Mouse (Mus musculus) liver, embryonic 14.5 days (tissue): ENCODE data around the gene Tnfrsf1a. TPM values are rescaled to one million over a fixed set of nuclear protein-coding genes. Genes with fewer than 3 reads are reported as not detected.

Source experiments
- ATAC-seq: fragments of 200-750 bp; cut with Nextera tagmentation; 2 replicates; pipeline ENCODE4 v1.8.0; 2017; ENCODE audit warnings: moderate number of reproducible peaks, mild to moderate bottlenecking, moderate library complexity; ENCODE audit not compliant: insufficient read depth
- DNase-seq, 3 experiments: peaks; one replicate each; pipeline ENCODE4 v3.0.0-alpha.2; 2012 to 2013; ENCODE audit warnings: low read depth in 3 of 3, low spot score in 3 of 3
- H3K27ac ChIP-seq: fragments of 300-500 bp; sonication (generic); 2 replicates; pipeline ENCODE4 v1.5.1; 2014; ENCODE audit warnings: moderate library complexity, mild to moderate bottlenecking, control low read depth, inconsistent platforms
- H3K27me3 ChIP-seq: fragments of 300-500 bp; sonication (generic); 2 replicates; pipeline ENCODE4 v1.6.1; 2014; ENCODE audit warnings: mild to moderate bottlenecking, low read length, moderate library complexity; ENCODE audit not compliant: control insufficient read depth, insufficient read depth
- H3K36me3 ChIP-seq: fragments of 300-500 bp; sonication (generic); replicated peaks from 2 replicates; pipeline ENCODE4 v1.6.1; 2014; ENCODE audit warnings: low read depth; ENCODE audit not compliant: control insufficient read depth, insufficient read depth
- H3K4me1 ChIP-seq, 2 experiments: fragments of 200-500 bp in 1 of 2; fragments of 300-500 bp in 1 of 2; sonication (generic) in 1 of 2; replicated peaks; 2 replicates each; pipeline ENCODE4 v1.6.1; 2012 to 2014; ENCODE audit warnings: antibody characterized with exemption in 1 of 2, inconsistent platforms in 1 of 2, low read length in 1 of 2; ENCODE audit not compliant: control insufficient read depth in 2 of 2, insufficient read depth in 2 of 2
- H3K4me2 ChIP-seq: fragments of 300-500 bp; sonication (generic); 2 replicates; pipeline ENCODE4 v1.6.1; 2014; ENCODE audit warnings: low read depth, mild to moderate bottlenecking, control low read depth, moderate library complexity
- H3K4me3 ChIP-seq, 2 experiments: fragments of 200-500 bp in 1 of 2; fragments of 300-500 bp in 1 of 2; sonication (generic) in 1 of 2; 2 replicates each; pipeline ENCODE4 v1.5.1; 2012 to 2014; ENCODE audit warnings: low read depth in 2 of 2, low read length in 2 of 2, mild to moderate bottlenecking in 2 of 2, control low read depth in 1 of 2, inconsistent platforms in 1 of 2, moderate library complexity in 1 of 2; ENCODE audit not compliant: insufficient read depth in 1 of 2
- H3K9ac ChIP-seq: fragments of 300-500 bp; sonication (generic); replicated peaks from 2 replicates; pipeline ENCODE4 v1.6.1; 2014; ENCODE audit warnings: mild to moderate bottlenecking, control low read depth, moderate library complexity
- H3K9me3 ChIP-seq: fragments of 300-500 bp; sonication (generic); 2 replicates; pipeline ENCODE4 v1.6.1; 2016; ENCODE audit warnings: low read length, mixed read lengths; ENCODE audit not compliant: control insufficient read depth
- CTCF ChIP-seq: IDR thresholded peaks from 2 replicates; pipeline ENCODE4 v1.5.1; 2016; ENCODE audit warnings: antibody characterized with exemption, low read depth, control low read depth
- EP300 ChIP-seq: IDR thresholded peaks from 2 replicates; pipeline ENCODE4 v1.6.1; 2016; ENCODE audit warnings: antibody characterized with exemption, low read depth
- WGBS: fragments of 180-500 bp; shearing (Covaris S2); extraction: QIAGEN DNeasy Blood & Tissue Kit; methylation state at CpG from one replicate; pipeline ENCODE4 v1.1.7; 2014; ENCODE audit not compliant: insufficient replicate concordance; 5-methylcytosine and 5-hydroxymethylcytosine counted together
- polyA plus RNA-seq, 2 experiments: library from polyadenylated mRNA; depleted of rRNA in 1 of 2; stranded (reverse) in 1 of 2; unstranded in 1 of 2; fragments of >200 nt; fragmentation: Nextera tagmentation in 1 of 2; extraction: Ambion mirVana in 1 of 2; gene quantifications; 2 replicates each; pipeline versions ENCODE4 v1.2.1 to v1.2.3; 2012 to 2014

The Tnfrsf1a gene
- polyA plus RNA-seq, 2 experiments: 16.8 to 21.1 TPM

DNA sequence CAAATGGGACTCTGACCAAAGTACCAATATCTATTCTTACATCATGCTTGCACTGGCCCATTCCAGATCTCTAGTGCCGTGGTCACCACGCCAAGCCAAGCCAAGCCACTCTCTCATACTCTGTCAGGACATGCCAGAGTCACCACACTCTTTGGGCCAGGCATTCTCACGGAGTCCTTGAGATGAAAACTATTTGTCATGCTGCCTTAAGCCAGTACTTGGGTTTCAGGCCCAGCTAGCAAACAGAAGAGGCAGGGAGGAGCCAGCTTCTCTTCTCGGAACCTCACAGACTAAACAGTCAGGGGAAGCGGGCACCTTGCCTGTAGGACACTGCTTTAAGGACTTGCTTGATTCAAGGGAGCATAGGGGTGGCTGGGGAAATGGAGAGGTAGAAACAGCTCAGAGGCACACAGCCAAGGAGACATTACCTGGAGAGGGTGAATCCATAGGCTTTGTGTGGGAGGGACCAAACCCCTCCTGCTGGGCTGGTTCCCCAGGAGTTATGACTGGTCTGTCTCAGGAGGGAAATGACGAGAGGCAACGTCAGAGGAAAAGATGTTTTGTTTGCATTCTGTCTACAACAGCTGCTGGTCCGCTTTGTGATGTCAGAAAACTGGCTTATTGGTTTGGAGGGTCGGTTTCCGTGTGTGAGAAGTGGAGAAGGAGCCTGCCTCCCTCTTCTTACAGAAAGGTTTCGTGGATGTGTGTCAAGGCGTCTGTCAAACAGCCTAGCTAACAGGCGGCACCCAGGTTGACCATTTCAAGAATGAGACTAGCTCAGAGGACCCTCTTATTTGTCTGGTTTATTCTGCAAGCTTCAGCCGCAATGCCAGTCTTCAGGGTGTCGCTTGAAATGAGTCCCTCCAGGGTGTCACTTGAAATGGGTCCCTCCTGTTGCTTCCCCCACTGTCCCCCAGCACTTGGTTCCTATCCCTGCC, 29.9 kb upstream of the Tnfrsf1a start:
- no peak for ATAC-seq
- H3K4me1 ChIP-seq: peaks cover 0 to 2% of the 10 kb centered on the region in 2 experiments; a peak in 1 of 4 replicates
- WGBS: 50% methylated on average over 15 of the region's 15 CpGs

DNA sequence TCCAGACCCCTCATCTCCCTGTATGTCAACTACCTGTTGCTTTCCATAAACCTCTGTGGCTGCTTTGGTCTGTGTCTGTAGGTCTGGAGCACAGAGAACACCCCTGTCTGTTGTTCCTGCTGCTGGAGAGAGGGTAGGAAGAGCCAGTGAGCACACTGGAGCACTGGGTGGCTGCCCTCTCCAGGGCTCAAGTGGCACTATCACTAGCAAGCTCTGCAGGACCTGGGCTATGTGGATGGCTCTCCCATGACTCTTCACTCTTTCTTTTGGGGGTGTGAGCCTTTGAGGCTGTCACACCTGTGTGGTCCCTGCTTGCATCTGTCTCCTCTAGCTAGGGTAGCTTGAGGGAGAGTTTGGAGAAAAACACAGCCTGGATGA, 29.3 kb upstream of the Tnfrsf1a start:
- H3K9me3 ChIP-seq: no peaks in the 10 kb centered on the region
- H3K9ac ChIP-seq: no peak overlapping the region
- no peak for TF ChIP-seq CTCF
- TF ChIP-seq EP300: no peak
- no peaks in the 10 kb centered on the region for H3K4me1 ChIP-seq
- H3K27me3 ChIP-seq: peaks cover 7% of the 10 kb centered on the region
- H3K4me2 ChIP-seq: no peak overlapping the region
- H3K27ac ChIP-seq: no peak overlapping the region
- H3K36me3 ChIP-seq: no peaks in the 10 kb centered on the region
- ATAC-seq: no peak
- DNase-seq: no peak
- H3K4me3 ChIP-seq: no peak overlapping the region

More for the DNA sequence above, 29.9 kb upstream of the Tnfrsf1a start:
- H3K4me2 ChIP-seq: no peak overlapping the region
- no peak overlapping the region for H3K27ac ChIP-seq
- H3K9ac ChIP-seq: no peak overlapping the region
- H3K4me3 ChIP-seq: no peak overlapping the region
- no peak for DNase-seq
- no peaks in the 10 kb centered on the region for H3K36me3 ChIP-seq
- TF ChIP-seq EP300 (no peak), CTCF (no peak)
- H3K9me3 ChIP-seq: no peaks in the 10 kb centered on the region
- H3K27me3 ChIP-seq: peaks cover 7% of the 10 kb centered on the region

DNA sequence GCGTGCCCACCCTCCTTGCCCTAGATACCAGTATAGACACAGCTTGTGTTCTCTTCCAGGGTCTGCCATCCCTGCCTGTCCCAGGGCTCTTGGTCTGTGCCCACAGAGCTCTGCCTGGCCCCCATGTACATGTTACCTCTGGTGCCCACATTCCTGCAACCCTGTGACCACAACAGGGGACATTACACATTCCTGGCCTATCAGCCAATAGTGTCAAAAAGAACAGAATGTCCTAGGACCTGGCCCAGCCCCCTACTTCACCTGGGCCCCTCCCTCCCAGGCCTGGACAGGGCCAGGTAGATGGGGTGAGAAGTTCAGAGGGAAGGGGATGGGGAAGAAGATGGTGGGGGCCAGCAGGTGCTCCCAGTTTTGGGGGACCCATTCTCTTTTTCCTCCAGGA, 28.8 kb upstream of the Tnfrsf1a start, which contains the start of gene Scnn1a:
Gene Scnn1a, plus strand, starts transcription at position 337 of the 400 bp plus-strand sequence.
- no peak for TF ChIP-seq EP300
- TF ChIP-seq CTCF: no peak
- Histone ChIP-seq H3K27ac (no peak within 1 kb of the TSS), H3K4me3 (no peak within 1 kb of the TSS), H3K4me2 (no peak within 1 kb of the TSS), H3K9me3 (no peaks in the 10 kb centered on the region), H3K9ac (no peak within 1 kb of the TSS), H3K36me3 (no peaks in the 10 kb centered on the region), H3K4me1 (no peaks in the 10 kb centered on the region), H3K27me3 (peaks cover 7% of the 10 kb centered on the region)
- DNase-seq (no peak), ATAC-seq (no peak)
- 71% methylated on average over 1 of the region's 1 CpGs for WGBS

DNA sequence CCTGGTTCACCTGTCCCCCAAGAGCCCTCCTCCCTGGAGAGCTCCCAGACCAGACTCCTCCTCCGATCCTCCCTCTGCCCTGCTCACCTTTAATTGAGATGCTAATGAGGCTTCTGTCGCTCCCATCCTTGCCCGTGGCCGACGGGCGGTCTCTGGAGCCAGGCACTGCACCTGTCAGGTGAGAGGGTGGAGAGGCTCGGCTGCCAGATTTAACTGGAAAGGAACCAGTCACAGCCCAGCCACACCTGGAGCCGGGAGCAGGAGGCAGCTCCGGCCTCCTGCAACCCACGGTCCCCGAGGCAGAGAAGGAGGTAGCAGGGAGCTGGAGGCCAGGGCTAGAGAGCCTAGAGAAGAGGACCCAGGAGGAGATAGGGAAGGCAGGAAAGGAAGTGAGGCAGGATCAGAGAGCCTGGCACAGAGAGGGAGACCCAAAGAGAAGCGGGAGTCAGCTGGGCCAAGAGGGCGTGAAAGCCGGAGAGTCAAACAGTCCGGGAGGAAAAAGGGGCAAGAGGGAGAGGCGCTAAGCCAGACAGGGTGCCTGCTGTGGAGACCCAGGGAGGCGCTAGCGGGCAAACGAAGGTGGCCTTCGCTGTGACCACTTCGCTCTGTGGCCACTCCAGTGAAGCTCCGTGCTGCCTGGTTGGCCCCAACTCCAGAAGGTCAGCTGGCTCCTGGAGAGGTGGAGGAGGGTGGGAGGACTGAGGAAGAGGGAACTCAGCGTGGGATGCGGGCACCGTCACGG, 27.9 kb upstream of the Tnfrsf1a start:
- Histone ChIP-seq H3K9ac (no peak overlapping the region), H3K4me1 (no peaks in the 10 kb centered on the region), H3K4me3 (no peak overlapping the region), H3K36me3 (no peaks in the 10 kb centered on the region), H3K9me3 (no peaks in the 10 kb centered on the region), H3K27ac (no peak overlapping the region), H3K4me2 (no peak overlapping the region), H3K27me3 (peaks cover 7% of the 10 kb centered on the region)
- DNase-seq (no peak), ATAC-seq (no peak)
- TF ChIP-seq EP300 (no peak), CTCF (no peak)
- 11% methylated on average over 26 of the region's 26 CpGs for WGBS

DNA sequence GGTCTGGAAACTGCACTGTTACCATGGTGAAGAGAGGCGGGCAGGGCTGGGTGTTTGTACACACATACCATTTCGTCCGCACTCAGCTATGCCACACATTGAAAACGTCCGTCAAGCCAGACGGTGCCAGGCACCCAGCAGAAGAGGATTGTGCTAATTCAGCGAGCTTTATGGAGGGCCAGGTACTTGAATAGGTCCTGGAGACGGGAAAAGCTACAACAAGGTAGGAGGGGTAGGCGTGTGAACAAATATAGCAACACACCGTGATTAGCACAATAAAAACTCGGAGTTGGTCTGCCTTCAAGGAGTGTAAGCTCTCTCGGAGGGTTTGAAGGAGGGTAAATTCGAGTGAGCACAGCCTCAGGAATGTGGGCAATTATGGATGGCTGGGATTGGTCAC, 26.4 kb upstream of the Tnfrsf1a start:
- H3K27me3 ChIP-seq: peaks cover 7% of the 10 kb centered on the region
- TF ChIP-seq CTCF (no peak), EP300 (no peak)
- no peaks in the 10 kb centered on the region for H3K9me3 ChIP-seq
- no peak for ATAC-seq
- H3K9ac ChIP-seq: no peak overlapping the region
- no peaks in the 10 kb centered on the region for H3K36me3 ChIP-seq
- DNase-seq: no peak
- no peak overlapping the region for H3K27ac ChIP-seq
- WGBS: 56% methylated on average over 13 of the region's 13 CpGs
- H3K4me3 ChIP-seq: no peak overlapping the region
- no peak overlapping the region for H3K4me2 ChIP-seq
- H3K4me1 ChIP-seq: no peaks in the 10 kb centered on the region
